Mouse (Mus musculus) C2C12 (cell line): ENCODE measurements around the gene Mcur1. TPM values are rescaled to one million over a fixed set of nuclear protein-coding genes. Genes with fewer than 3 reads are reported as not detected.
A peak's percentile ranks its signal among the peaks of the same experiment; 100 is the strongest.

Experiments used
- H3K27me3 ChIP-seq: one replicate; pipeline ENCODE4 v1.6.1; 2011; ENCODE audit not compliant: control insufficient read depth, insufficient read depth, insufficient read length
- H3K36me3 ChIP-seq: one replicate; pipeline ENCODE4 v1.6.1; 2011; ENCODE audit not compliant: control insufficient read depth, insufficient read depth
- H3K4me3 ChIP-seq: one replicate; pipeline ENCODE4 v1.5.1; 2011; ENCODE audit warnings: mild to moderate bottlenecking, control low read depth; ENCODE audit not compliant: poor library complexity, insufficient read depth, severe bottlenecking
- H3K79me2 ChIP-seq: one replicate; pipeline ENCODE4 v1.6.1; 2011; ENCODE audit not compliant: control insufficient read depth, insufficient read depth
- H3K79me3 ChIP-seq: one replicate; pipeline ENCODE4 v1.6.1; 2011; ENCODE audit warnings: low read depth, control low read depth
- H3ac ChIP-seq: one replicate; pipeline ENCODE3; 2011; ENCODE audit warnings: low read depth; ENCODE audit not compliant: control insufficient read depth, insufficient read length
- CEBPB ChIP-seq: IDR thresholded peaks from one replicate; pipeline ENCODE4 v1.6.1; 2011; ENCODE audit warnings: low read depth, mild to moderate bottlenecking, control low read depth, moderate library complexity
- CTCF ChIP-seq: IDR thresholded peaks from one replicate; pipeline ENCODE4 v1.5.1; 2011; ENCODE audit not compliant: control insufficient read depth, insufficient read depth, insufficient read length
- FOSL1 ChIP-seq: IDR thresholded peaks from one replicate; pipeline ENCODE4 v1.8.0; 2011; ENCODE audit warnings: mild to moderate bottlenecking, low read length; ENCODE audit not compliant: poor library complexity, insufficient read depth, severe bottlenecking
- MAX ChIP-seq: IDR thresholded peaks from one replicate; pipeline ENCODE4 v1.6.1; 2011; ENCODE audit warnings: mild to moderate bottlenecking, control low read depth
- MYOD1 ChIP-seq: IDR thresholded peaks from one replicate; pipeline ENCODE4 v1.6.1; 2011; ENCODE audit warnings: low read depth; ENCODE audit not compliant: control insufficient read depth, insufficient read length
- MYOG ChIP-seq: IDR thresholded peaks from one replicate; pipeline ENCODE4 v1.6.1; 2011; ENCODE audit not compliant: control insufficient read depth, insufficient read length; ENCODE audit errors: extremely low read depth
- USF1 ChIP-seq: IDR thresholded peaks from one replicate; pipeline ENCODE4 v1.6.1; 2011; ENCODE audit warnings: low read depth, mild to moderate bottlenecking, control low read depth, moderate library complexity
- polyA plus RNA-seq: library from polyadenylated mRNA; unstranded; fragments of >200 nt; fragmentation: generic; extraction: Trizol; gene quantifications from one replicate; pipeline ENCODE4 v1.2.1, GENCODE M21; 2012; ENCODE audit warnings: missing spikeins

The Mcur1 gene
- polyA plus RNA-seq, 1 experiment, result 4.8 TPM

- H3K79me2 ChIP-seq, result peaks cover 21% of the 10 kb centered on the region
- peak overlapping the region; percentile 40 for H3K4me3 ChIP-seq
- peaks cover 1% of the 10 kb centered on the region for H3K79me3 ChIP-seq
- no peaks in the 10 kb centered on the region for H3K27me3 ChIP-seq
- H3K36me3 ChIP-seq, result no peaks in the 10 kb centered on the region
- TF ChIP-seq CEBPB (no peak), FOSL1 (no peak), MAX (no peak), MYOD1 (no peak), USF1 (peak; percentile 97), MYOG (no peak)
- peak overlapping the region; percentile 55 for H3ac ChIP-seq
Measured at GRCm38 (mm10) chr13:43560458-43561411, 744 bp upstream of the Mcur1 start.

GRCm38 (mm10) chr13:43558959-43559358 is 1.0 kb downstream of the Mcur1 start:
- H3K27me3 ChIP-seq, result no peaks in the 10 kb centered on the region

GRCm38 (mm10) chr13:43558357-43558756 is 1.6 kb downstream of the Mcur1 start:
- H3K27me3 ChIP-seq, result no peaks in the 10 kb centered on the region
- TF ChIP-seq CTCF (no peak), FOSL1 (no peak), MYOD1 (no peak), MYOG (no peak), USF1 (no peak), MAX (no peak), CEBPB (no peak)
- H3K4me3 ChIP-seq, result no peak overlapping the region
- peaks cover 1% of the 10 kb centered on the region for H3K79me3 ChIP-seq
- H3K79me2 ChIP-seq, result peaks cover 21% of the 10 kb centered on the region
- H3ac ChIP-seq, result no peak overlapping the region
- no peaks in the 10 kb centered on the region for H3K36me3 ChIP-seq

More at GRCm38 (mm10) chr13:43558959-43559358, 1.0 kb downstream of the Mcur1 start:
- no peaks in the 10 kb centered on the region for H3K36me3 ChIP-seq
- TF ChIP-seq MYOG, result no peak
- no peak for TF ChIP-seq USF1
- no peak for TF ChIP-seq MAX
- no peak for TF ChIP-seq CTCF
- no peak for TF ChIP-seq FOSL1
- TF ChIP-seq CEBPB, result no peak
- TF ChIP-seq MYOD1, result no peak
- H3K79me2 ChIP-seq, result peaks cover 21% of the 10 kb centered on the region
- peak overlapping the region; percentile 40 for H3K4me3 ChIP-seq
- H3ac ChIP-seq, result no peak overlapping the region
- peaks cover 1% of the 10 kb centered on the region for H3K79me3 ChIP-seq

GRCm38 (mm10) chr13:43556913-43557542 is 3.0 kb downstream of the Mcur1 start:
- H3K79me3 ChIP-seq, result peaks cover 1% of the 10 kb centered on the region
- peak; percentile 50 for TF ChIP-seq MYOD1
- TF ChIP-seq USF1, result no peak
- TF ChIP-seq MYOG, result no peak
- H3K4me3 ChIP-seq, result no peak overlapping the region
- H3K27me3 ChIP-seq, result no peaks in the 10 kb centered on the region
- H3K36me3 ChIP-seq, result no peaks in the 10 kb centered on the region
- no peak overlapping the region for H3ac ChIP-seq
- peaks cover 21% of the 10 kb centered on the region for H3K79me2 ChIP-seq

GRCm38 (mm10) chr13:43555321-43555720 is 4.7 kb downstream of the Mcur1 start:
- H3K79me2 ChIP-seq, result peaks cover 21% of the 10 kb centered on the region
- no peak for TF ChIP-seq CTCF
- TF ChIP-seq CEBPB, result no peak
- no peak for TF ChIP-seq MYOD1
- peaks cover 1% of the 10 kb centered on the region for H3K79me3 ChIP-seq

GRCm38 (mm10) chr13:43554827-43555226 is 5.2 kb downstream of the Mcur1 start:
- H3K79me3 ChIP-seq, result peaks cover 1% of the 10 kb centered on the region
- H3K36me3 ChIP-seq, result peaks cover 17% of the 10 kb centered on the region
- H3K4me3 ChIP-seq, result no peak overlapping the region
- no peaks in the 10 kb centered on the region for H3K27me3 ChIP-seq
- no peak overlapping the region for H3ac ChIP-seq
- TF ChIP-seq MAX (no peak), USF1 (no peak), CTCF (no peak), MYOG (no peak), CEBPB (no peak), FOSL1 (no peak), MYOD1 (no peak)
- peaks cover 21% of the 10 kb centered on the region for H3K79me2 ChIP-seq

More at GRCm38 (mm10) chr13:43555321-43555720, 4.7 kb downstream of the Mcur1 start:
- Histone ChIP-seq H3K27me3 (no peaks in the 10 kb centered on the region), H3K4me3 (no peak overlapping the region), H3ac (no peak overlapping the region), H3K36me3 (peaks cover 12% of the 10 kb centered on the region)
